Mouse (Mus musculus) adipocyte (in vitro differentiated cells): ENCODE measurements at regions not wholly inside any gene's neighbourhood (a gene's known extent, or its start where the extent isn't known, plus 50 kb on each side); places are given as distances from the start of the nearest gene placed in this dataset.
A peak's percentile ranks its signal among the peaks of the same experiment; 100 is the strongest.

Experiments used
- DNase-seq: peaks from one replicate; pipeline ENCODE4 v3.0.0-alpha.2; 2016; ENCODE audit warnings: low spot score

DNA sequence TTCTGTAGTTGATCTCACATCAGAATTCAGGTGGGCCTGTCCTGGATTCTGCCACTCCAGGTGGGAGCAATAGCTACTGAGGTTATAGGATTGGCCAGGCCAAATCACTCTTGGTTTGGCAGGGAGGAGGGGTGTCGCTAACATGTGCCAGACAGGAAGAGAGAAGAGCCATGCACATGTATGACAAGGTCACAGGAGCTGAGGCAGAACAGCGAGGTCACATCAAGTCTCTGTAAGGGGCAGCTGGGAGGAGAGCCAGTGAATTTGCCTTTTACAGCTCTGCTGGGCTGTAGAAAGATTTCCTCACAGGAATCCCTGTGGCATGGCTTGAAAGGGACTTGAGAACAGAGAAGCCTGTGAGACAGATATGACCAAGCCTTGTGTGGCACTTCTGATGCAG lies 96.3 kb upstream of the Prok2 start:
- DNase-seq: no peak

DNA sequence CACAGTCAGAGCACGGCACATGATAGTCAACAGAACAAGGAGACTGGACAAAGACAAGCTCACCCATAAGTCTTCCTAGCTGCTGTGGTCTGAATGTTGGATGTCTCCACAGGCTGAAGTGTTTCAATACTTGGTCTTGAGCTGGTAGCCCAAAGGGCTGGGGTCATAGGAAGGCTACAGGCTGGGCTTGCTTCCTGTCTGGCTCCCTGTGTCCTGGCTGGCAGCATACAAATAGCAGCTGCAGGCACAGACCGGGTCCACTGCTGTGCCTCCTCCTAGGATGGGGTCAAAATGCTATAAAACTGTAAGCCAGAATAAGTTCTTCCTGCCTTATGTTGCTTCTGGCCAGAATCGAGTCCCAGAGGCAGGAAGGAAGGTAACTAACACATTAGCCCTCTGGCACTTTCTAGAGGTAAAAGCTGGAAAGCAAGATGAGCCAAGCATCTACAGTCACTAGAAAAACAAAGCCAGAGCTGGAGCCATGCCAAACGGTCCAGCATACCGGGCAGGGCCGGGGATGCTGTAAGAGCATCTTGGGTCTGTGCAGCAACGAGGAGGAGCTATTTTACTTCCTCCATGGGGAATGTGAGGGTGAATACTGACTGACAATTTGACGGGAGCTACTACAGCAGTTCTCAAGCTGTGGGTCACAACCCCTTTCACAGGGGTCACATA lies 93.2 kb upstream of the Prok2 start:
- DNase-seq: peak; percentile 62

DNA sequence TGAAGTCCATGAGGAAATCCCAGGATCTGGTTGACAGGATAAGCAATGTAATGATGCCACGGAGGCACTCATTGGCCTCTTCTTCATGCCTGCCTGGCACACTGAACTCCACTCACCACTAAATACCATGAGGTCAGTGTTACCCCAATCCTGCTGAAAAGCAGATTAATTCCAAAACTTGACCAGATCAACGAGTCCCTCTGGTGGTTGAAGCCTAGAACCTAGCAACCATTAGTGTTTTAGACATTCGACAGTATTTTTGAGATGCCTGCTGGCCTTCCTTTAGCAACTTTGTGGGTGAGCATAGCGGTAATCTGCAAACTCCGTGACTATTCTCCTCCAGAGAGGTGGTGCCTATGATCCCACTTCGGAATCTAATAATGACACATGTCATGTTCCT lies 92.3 kb upstream of the Prok2 start:
- DNase-seq: peak; percentile 34

DNA sequence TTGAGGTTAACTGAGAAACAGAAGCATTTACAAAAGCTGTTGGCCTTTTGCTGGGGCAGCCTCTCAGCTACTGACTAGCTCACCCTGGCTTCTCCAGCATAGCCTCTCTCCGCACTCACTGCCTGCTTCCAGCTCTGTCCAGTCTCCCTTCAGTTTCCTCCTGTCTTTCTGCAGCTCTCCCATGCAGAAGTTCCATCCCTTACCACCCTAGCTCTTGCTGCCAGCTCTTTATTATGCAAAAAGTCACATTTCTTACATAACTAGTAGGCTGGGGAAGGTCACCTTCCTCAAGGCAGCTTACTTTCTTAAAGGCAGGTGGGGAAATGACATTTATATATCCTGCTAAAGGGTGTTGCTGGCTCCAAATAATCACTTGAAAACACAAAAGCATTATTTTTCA lies 91.1 kb upstream of the Prok2 start:
- no peak for DNase-seq

DNA sequence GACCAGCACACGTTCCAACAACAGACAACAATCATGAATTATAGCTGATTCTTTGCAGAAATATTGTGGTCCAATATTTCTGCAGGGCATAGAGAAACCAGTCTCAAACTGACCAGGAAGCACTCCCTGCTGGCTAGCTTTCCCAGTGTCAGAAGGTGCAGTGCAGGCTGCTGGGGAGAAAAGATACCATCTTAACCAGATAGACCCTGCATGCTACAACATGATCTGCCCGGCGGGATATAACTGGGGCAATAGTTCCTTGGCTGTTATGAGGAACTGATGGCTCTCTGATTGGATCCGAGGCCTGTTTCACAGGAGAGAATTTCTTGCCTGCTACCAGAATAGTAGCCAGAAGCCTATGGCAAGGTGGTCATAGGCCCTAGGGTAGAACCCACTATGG lies 86.9 kb upstream of the Prok2 start:
- no peak for DNase-seq

DNA sequence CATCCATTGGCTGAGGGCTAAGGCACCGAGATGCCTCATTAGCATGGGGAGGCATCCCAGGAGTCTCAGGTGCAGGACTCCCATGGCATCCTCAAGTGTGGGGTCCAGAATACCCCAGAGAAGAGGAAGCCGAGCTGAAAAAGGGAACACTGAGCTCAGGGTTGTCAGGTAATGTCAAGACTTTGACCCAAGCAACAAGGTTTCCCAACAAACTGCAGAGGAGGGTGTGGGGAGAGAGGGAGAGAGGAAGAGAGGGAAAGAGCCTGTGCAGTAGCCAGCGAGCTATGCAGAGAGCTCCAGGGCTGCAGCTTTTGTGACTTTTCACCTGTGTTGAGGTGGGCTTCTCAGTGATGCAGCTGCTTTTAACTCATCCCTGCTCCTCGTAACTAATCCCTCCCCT lies 85.7 kb upstream of the Prok2 start:
- no peak for DNase-seq

DNA sequence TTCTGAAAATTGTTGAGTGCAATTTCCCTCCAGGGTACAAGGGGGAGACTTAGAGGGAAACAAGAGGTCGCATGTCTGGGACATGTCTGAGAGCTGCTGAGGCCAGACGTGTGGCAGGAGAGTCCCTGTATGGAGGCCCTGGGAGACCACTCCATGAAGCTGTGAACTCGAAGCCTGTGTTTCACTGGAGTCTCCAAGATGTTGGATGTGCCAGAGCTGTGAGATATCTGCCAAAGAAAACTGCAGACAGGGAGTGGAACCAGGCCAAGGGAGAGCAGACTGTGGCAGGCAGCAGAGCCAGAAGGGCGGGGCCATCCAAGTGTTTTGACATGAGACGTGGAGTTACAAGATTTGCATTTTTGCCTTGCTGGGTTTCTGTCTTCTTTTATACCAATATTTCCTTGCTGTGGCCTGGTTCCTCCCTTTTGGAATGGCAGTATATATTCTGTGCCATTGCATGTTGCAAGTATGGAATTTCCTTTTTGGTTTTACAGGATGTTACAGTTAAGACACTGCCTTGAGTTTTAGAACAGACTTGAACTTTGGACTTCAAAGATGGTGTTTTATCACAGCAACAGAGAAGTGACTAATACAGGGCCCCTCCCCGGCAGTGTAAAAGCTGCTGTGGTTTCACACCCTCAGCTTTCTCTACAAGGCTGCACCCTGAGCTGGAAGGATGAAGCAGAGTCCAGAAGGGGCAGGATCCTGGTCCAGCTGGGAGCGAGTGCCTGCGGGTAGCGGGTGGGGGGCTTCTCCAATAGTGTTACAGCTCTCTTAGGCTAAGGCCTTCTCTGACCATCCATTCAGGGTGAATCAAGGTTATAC lies 85.0 kb upstream of the Prok2 start:
- DNase-seq: peak; percentile 100

DNA sequence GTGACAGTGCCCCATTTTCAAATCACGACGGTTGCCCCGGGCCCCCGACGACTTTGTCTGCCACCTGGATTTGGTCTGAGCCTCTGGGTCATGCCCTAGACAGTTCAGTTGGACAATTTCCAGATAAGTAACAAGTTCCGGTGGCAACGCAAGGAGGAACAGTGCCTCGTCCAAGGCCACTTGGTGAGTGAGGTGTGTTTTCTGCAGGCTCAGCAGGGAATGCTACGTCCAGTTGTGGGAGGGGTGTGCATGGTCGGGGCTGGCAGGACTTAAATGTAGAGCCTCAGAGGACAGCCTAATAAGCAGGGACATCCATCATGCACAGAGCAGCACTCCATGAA lies 78.7 kb upstream of the Prok2 start:
- no peak for DNase-seq

DNA sequence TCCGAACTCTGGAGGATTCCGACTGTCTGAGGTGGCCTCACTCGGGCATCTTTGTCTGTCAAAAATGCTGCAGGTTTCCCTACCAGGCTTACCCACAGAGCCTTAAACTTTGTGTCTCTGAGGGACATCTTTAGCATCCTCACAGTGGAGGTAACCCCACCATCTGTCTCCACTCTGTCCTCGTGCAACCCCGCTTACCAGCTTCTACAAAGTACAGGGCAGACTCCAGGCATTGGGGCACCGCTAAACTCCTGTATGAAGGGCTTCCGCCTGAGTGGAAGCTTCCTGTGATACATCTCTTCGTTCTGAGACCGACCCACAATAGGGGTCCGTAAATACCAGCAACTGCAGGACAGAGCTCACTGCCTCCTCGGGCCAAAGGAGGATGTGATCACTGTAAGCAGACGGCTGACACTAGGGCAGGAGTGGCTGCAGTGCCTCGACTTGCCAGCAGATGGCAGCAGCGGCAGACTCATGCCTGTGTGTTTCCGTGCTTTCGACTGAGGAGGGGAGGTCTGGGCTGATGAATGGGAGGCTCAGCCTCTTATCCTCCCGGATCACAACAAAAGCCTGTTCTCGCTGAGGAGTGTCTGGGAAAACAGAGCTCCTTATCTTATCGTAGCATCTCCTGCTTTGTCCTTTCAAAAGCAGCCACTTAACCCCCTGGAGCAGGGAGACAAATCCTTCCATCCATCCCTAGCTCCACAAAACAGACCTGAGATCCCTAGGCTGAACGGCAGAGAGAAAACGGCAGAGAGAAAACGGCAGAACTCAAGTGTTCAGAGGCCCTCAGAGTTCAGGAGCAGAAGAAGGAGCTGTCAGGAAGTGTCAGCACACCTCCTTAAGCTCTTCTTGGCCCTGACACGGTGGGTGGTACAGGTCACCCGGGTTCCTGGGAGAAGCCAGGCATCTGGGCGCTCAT lies 78.1 kb upstream of the Prok2 start:
- peak; percentile 84 for DNase-seq

DNA sequence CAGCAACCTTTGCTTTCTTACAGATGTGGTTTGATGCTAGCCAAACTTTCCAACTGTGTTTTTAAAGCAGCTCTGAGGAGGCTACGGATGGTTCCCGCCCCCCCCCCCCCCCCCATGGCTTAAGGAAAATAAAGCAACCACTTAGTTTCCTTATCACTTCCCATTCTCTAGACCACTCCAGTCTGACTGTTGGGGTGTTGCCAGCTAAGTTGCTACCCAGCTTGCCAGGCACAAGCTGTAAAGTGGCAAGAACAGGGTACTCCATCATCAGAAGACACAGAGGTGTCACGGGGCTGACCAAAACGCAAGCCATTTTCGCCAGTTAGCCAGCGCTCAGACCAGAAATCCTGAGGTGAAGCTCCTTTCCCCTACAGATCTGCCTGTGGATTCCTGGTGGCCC lies 74.7 kb upstream of the Prok2 start:
- DNase-seq: no peak

DNA sequence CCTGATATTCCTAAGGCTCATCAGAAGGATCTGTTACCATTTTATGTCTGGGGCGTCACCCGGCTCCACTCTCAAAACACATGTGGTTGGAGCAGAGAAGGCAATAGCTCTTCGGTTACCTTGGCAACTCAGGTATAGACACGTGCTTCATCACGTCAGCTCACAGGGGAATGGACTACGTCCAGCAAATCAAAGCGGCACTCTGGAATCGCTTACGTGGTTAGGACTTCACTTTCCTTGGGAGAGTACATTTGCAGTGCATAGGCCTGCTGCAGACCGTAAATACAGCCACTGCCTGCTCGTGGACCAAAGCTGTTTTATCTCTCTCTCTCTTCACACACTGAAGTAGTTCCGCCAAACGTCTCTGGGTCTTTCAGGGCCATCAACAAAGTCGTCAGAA lies 74.1 kb upstream of the Prok2 start:
- no peak for DNase-seq

DNA sequence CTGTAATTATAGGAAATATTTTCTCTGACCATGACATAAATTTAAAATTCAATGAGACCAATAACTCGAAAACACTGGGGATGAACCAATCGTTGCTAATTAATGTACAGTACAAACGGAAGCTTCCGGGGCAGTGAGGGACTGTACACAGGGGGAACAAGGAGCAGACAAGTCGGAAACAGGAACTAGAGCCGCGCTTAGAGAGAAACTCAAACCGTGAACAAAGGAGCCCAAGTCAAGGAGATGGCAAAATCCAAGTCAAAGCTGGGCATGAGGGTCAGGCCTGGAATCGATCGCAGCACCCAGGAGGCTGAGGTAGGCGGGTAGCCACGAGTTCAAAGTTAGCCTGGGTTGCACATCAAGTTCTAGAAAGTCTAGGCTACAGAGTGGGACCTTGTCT lies 70.2 kb upstream of the Prok2 start:
- DNase-seq: no peak

DNA sequence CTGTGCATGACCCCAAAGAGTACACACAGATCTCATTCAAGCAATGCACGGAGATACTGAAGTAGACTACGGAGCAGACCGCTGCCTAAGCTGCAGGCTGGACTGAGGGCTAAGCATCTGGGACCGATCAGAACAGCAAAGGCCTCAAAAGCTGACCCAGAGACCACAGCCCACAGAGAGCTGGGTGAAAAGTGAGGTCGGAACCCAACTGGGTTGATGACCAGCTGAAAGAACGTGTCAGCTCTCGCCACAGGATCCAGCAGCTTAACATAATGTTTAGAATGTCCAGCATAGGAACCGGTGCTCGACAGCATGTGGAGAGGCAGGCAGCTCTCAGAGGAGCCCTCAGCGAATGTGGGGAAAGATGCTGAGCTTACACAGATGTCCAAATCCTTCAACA lies 67.4 kb upstream of the Prok2 start:
- no peak for DNase-seq

DNA sequence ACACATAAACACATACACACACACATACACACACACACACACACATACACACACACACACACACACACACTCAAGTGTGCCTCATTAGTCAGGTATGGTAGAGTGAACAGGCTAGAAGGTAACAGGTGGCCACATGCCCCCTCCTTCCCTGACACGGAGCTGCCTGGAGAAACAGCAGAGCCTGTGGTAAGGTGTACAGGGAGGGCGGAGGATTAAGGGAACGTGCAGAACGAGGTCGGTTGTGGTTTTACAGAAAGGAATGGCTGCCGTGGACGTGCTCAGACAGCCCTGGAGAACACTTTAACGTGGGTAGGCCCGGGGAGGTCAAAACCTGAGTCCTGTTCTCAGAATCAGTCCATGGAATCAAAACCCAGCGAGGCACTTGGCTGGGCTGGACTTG lies 66.2 kb upstream of the Prok2 start:
- no peak for DNase-seq

DNA sequence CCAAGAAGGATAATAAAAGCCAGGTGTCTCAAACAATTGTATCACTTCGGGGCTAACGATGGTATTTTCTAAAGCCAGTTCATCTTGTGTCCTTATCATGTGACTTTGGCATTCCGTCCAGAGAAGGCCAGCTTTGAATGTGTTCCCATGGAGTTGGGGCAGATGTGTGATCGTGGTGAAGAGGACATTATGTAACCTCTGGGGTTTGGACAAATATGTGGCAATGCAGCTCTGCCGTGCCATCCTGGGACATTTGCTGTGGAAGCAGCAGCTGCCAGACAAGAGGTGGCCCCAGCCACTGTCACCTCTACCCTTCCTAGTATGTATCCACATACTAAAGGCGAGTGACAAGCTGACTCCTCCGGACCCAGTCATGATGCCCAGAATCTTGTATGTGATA lies 60.8 kb upstream of the Prok2 start:
- peak; percentile 23 for DNase-seq

DNA sequence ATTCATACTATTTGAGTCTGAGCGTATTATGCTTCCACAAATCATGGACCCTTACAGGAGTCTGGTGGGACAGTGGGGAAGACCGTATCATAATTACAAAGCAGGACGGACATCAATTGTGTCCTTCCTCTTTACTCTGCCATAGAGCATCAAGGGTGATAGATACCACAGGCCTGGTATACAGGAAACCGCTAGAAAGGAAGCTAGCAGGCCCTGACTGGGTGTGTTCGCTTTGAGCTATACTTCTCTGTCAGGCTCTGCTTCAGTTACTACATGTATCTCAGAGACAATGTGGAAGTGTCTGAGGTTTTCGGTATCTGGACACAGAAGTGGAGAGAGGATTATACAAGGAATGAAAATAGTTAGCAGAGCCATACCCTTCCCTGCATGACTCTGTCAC lies 59.0 kb upstream of the Prok2 start:
- DNase-seq: no peak

DNA sequence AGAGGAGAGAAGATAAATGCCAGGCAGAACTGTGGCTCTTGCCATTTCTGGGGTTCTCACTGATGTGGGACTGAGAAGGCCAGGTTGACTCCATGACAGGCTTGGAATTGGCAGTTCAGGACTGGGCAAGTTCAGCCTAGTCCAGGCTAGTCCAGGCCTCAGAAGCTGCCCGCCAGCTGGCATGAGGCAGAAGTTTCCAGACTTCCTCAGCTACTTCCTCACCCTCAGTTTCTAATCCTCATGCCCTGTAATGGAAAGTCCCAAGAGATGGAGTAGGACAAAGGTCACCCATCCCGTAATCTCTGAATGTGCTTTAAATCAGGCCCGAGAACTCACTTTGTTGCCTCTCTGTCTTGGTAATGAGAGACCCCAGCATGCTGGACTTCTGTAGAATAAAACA lies 58.6 kb upstream of the Prok2 start:
- DNase-seq: no peak

DNA sequence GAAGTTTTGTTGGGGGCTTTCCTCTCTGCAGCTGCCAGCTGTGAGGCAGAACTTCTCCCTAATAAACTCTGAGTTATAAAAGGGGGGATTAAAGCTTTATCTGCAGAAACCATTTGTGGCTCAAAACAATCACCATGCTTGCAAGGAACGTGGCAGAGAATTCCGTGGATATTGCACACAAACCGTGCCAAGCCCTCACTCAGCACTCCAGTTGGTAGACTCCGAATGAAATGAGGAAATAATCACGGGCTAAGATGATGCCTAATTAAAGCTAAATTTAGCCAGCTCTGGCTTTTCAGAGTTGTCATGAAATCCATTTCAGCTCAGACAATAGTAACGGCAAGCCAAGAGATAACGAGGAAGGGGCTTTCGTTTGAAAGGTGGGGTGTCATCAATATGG lies 58.1 kb upstream of the Prok2 start:
- no peak for DNase-seq

DNA sequence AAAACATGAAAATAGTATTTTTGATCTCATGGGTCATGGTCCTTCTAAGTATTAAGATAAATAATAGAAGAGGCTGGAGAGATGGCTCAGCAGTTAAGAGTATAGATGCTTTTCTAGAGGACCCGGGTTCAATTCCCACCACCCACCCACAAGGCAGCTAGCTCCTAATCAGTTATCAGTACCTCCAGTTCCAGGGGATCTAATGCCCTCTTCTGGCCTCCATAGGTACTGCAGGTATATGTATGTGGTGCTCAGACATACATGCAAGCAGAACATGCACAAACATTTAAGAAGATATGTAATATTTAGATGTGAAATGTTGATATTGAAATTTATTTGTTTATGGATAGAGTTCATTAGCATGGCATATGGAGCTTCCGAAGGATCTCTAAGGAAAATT lies 56.8 kb upstream of the Prok2 start:
- DNase-seq: peak; percentile 21
